Mouse (Mus musculus) mature B cell (primary cell): ENCODE measurements around the gene Cxadr.

Experiments used
- in situ Hi-C: fragments of 300-500 bp; cut with MboI; formaldehyde crosslinking; loops from 2 replicates; pipeline ENCODE4 v1.14.3; 2019

Gene Cxadr

DNA sequence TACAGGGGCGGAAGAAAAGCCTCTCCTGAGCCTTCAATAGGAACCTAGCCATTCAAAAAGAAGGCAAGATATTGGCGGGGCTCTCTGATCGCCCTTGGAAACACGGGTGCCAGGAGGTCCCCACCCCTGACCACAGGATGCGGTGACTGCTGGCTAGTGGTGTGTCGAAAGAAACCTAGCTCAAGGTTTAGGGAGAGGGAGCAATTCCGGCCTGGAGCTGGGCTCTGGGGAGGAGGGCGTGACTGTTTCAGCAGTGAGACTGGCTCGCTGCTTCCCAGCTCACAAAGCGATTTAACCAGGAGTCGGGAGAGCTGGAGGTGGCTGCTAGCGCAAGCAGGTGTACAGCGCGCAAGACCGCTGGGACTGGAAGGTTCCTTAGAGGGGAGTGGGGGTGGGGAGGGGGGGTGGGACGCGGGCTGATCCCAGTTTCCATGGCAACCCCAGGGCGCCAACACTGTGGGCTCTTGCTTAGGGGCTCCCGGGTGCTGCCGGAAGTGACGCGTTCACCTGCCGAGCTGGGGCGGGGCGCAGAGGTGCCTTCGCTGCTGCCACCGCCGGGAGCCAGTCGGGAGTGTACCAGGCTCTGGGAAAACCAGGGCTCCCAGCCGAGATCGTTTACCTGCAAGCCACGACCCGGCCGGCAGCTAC, at the start of gene Cxadr:
TSS of gene Cxadr (plus strand) at position 307 of the 648 bp plus-strand sequence.
- in situ Hi-C loops: no loop called here

- in situ Hi-C loops: no loop called here
These were observed 42.3 kb upstream of the Cxadr start for GRCm38 (mm10) chr16:78258989-78259388.

GRCm38 (mm10) chr16:78260070-78260879, 41.0 kb upstream of the Cxadr start:
- in situ Hi-C loops: no loop called here

GRCm38 (mm10) chr16:78261520-78261919, 39.8 kb upstream of the Cxadr start:
- in situ Hi-C loops: no loop called here

GRCm38 (mm10) chr16:78264442-78265150, 36.7 kb upstream of the Cxadr start:
- in situ Hi-C loops: no loop called here

DNA sequence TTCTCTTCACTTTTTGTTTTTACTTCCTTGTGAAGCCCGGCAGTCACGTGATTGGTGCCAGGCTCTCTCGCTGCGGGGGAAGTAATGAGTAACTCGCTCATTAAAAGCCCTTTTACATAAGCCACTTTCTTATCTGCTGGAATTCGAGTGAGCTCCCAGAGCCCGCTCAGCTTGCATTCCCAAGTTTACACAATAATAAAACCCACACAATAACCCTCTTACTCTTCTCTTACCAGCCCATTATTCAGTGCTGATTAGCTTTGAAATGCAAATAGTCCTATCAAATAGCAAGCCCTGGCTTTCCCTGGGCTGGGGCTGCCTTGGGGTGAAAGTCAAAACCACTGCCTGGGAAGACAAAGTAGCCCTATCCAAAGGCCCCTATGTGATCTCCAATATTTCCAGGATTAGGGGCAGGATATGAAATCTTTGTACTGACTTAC, 36.1 kb upstream of the Cxadr start:
- in situ Hi-C loops: no loop called here

- in situ Hi-C loops: no loop called here
These were observed 35.5 kb upstream of the Cxadr start for GRCm38 (mm10) chr16:78265826-78266225.

DNA sequence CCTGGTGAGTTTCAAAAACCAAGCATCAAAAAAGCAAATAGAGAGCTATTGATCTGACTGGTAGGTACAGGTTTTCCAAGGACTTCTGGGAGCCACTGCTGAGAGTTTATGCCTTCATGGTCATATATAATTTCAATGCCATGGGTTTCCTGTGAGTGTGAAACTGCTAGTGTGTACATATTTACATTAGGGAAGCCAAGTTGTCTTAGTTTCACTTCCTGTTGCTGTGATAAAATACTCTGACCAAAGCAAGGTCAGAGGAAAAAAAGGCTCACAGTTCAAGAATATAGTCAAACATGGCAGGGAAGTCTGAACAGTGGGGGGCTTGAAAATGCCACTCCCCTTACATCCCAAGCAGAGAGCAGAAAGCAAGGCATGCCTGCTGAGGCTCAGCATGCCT, 33.8 kb upstream of the Cxadr start:
- in situ Hi-C loops: no loop called here

DNA sequence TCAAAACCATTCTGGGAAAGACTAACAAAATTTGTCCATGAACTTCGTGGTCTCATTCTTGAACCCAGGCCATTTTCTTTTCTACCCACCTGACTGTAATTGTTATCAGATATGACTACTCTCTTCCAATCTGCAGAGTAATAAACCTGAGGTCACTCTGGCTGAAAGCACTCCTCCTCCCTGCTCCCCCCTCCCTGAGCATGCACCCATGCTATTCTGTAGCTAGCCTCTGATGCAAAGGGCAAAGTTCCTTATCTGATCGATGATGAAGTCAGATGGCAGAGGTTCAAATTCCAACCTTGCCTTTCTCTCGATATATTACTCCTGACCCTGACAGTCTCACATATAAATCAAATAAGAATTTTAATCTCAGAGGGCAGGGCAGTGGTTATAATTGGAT, 33.1 kb upstream of the Cxadr start:
- in situ Hi-C loops: no loop called here

GRCm38 (mm10) chr16:78274825-78275455, 26.3 kb upstream of the Cxadr start:
- in situ Hi-C loops: no loop called here

- in situ Hi-C loops: no loop called here
These were observed 23.7 kb upstream of the Cxadr start for GRCm38 (mm10) chr16:78277567-78277966.

DNA sequence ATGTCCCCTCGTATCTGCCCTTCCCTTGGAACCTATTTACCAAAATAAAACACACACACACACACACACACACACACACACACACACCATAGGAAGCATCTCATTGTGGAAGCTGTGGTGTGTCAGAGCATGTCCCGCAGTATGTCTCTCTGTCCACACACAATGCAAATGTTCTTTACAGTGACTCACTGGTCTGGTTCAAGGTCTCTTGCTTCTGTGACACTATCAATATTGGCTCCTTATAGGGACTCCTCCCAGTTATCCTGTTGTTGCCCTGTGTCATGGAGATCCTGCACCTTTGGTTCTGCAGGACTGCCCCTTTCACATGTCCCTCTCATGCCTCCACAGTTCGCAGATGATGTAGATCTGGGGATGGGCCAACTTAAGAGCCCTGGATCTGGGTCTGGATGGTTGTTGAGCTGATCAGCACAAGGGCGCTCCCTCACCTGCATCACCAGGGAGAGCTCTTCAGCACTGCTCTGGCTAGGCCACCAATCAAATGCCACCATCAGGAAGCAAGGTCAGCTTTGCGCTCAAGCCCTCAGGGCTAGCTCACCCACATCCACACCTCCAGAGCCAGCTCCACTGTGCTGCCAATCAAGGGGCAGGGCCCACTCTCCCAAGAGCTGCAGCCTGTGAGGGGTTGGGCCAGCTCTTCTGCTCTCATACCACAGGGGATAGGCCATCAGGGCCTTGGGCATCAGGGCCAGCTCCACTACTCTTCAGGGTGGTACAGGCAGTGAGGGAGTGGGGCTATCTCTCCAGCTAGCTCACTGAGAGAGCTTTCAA, 21.0 kb upstream of the Cxadr start:
- in situ Hi-C loops: no loop called here

GRCm38 (mm10) chr16:78283231-78283630, 18.1 kb upstream of the Cxadr start:
- in situ Hi-C loops: no loop called here

- in situ Hi-C loops: no loop called here
These were observed 7.2 kb upstream of the Cxadr start for GRCm38 (mm10) chr16:78294051-78294450.

DNA sequence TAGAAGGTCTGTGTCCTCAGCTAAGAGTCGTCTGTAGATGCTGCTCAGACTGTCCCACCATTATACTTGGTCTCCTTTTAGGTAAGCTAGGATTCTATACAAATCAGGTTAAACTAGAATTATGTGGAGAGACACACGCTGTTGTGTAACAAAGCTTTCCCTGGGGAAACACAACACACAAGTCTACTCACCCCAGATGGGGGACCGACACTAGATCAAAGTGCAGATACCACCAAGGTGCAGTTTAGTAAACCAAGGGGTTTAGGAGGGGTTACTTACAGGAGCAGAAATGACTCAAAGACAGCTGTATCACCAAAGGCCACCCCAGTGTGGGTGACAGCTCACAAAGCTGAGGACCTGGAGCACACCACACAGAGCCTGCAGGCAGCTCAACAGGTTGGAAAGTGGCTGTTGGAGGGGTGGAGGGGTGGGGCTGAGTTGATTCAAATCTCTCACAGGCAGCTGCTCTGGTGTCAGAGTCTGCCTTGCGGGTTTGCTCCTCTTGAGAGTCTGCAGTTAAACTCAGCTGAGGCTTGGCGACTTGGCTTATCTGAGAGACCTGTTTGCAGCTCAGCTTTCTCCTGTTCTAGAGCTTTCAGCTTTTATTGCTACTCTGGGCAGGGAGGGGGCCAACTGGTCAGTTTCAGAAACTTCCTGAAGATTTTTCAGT, 6.5 kb upstream of the Cxadr start:
- in situ Hi-C loops: no loop called here

- in situ Hi-C loops: no loop called here
These were observed 5.7 kb upstream of the Cxadr start for GRCm38 (mm10) chr16:78295601-78296000.

DNA sequence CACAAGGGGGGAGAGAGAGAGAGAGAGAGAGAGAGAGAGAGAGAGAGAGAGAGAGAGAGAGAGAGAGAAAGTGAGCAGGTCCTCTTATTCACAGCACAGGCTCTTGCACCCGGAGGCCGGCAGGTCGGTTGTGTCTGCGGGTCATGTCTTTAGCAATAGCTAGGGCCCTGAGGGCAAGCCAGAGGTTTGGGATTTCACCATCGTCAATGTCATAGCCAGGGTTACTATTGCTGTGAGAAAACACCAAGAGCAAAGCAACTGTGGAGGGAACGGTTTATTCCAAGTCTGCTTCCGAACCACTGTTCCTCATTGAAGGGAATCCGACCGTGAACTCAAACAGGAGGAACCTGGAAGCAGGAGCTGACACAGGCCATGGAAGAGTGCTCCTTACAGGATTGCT, 5.2 kb upstream of the Cxadr start:
- in situ Hi-C loops: no loop called here

GRCm38 (mm10) chr16:78301831-78302677, 765 bp downstream of the Cxadr start:
- in situ Hi-C loops: no loop called here

DNA sequence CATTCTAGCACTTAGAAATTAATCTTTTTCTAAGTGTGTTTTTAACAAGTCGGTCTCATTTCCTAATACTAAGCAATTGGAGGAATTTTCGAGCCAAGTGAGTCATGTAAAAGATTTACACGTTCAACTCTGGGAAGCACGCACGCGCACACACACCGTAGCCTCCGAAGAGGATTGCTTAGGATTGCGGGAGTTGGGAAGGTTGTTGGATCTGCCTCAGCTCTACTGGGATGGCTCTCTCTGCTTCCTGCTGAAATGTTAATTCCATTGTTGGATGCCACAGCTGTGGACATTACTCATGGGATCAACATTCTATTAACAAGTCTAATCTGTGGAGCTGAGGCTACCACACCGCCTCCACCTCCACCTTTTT, 1.4 kb downstream of the Cxadr start:
- in situ Hi-C loops: no loop called here

- in situ Hi-C loops: no loop called here
These were observed 4.4 kb downstream of the Cxadr start for GRCm38 (mm10) chr16:78305606-78306100.
